Mouse (Mus musculus): Measurements from ENCODE around the gene Ror2. TPM values are rescaled to one million over a fixed set of nuclear protein-coding genes. Genes with fewer than 3 reads are reported as not detected.

Gene Ror2
- polyA plus RNA-seq, 1 experiment from 2014 or later: not detected

- ChIA-PET CTCF (interaction anchor here (1.3 to 2.5 kb wide), 4 partner anchors 9 to 449 kb away, joined by 4 to 13 read pairs (median 5); no protein-coding TSS in a partner anchor), POLR2A (no interaction called here)
- in situ Hi-C loops (cut with MboI; ENCODE audit: low pct_unique_long_range_greater_than_20kb): loop anchor here (5.0 to 10.0 kb wide), 4 partner anchors 113 to 443 kb away; no protein-coding TSS in a partner anchor
- H3K27me3 ChIP-seq: no peaks in the 10 kb centered on the region
- DNase-seq (ENCODE audit: low read depth, low spot score) (no peak), ATAC-seq (no peak)
- TF ChIP-seq CTCF (IDR thresholded peaks at IDR 0.05): no peak
Observed at GRCm38 (mm10) chr13:53099771-53100682, 185.9 kb downstream of the Ror2 start.

GRCm38 (mm10) chr13:53096615-53097014 is 189.3 kb downstream of the Ror2 start:
- ATAC-seq (no peak), DNase-seq (ENCODE audit: low read depth, low spot score) (no peak)
- TF ChIP-seq CTCF (IDR thresholded peaks at IDR 0.05): peak; percentile 88
- ChIA-PET POLR2A (no interaction called here), CTCF (no interaction called here)
- in situ Hi-C loops (cut with MboI; ENCODE audit: low pct_unique_long_range_greater_than_20kb): loop anchor here (5.0 to 10.0 kb wide), 4 partner anchors 109 to 439 kb away; no protein-coding TSS in a partner anchor
- no peaks in the 10 kb centered on the region for H3K27me3 ChIP-seq

GRCm38 (mm10) chr13:53095222-53095621 is 190.7 kb downstream of the Ror2 start:
- in situ Hi-C loops (cut with MboI; ENCODE audit: low pct_unique_long_range_greater_than_20kb): loop anchor here (5.0 to 10.0 kb wide), 4 partner anchors 108 to 438 kb away; no protein-coding TSS in a partner anchor
- ChIA-PET CTCF (interaction anchor here (0.8 to 2.5 kb wide), 7 partner anchors 16 to 445 kb away, joined by 3 to 7 read pairs (median 4); no protein-coding TSS in a partner anchor), POLR2A (no interaction called here)
- TF ChIP-seq CTCF (IDR thresholded peaks at IDR 0.05): peak; percentile 45
- H3K27me3 ChIP-seq: no peaks in the 10 kb centered on the region
- DNase-seq (ENCODE audit: low read depth, low spot score) (no peak), ATAC-seq (no peak)

GRCm38 (mm10) chr13:53094658-53095057 is 191.3 kb downstream of the Ror2 start:
- in situ Hi-C loops (cut with MboI; ENCODE audit: low pct_unique_long_range_greater_than_20kb): loop anchor here (5.0 to 10.0 kb wide), 4 partner anchors 107 to 437 kb away; no protein-coding TSS in a partner anchor
- ATAC-seq: no peak
- ChIA-PET POLR2A (no interaction called here), CTCF (interaction anchor here (1.0 to 2.5 kb wide), 4 partner anchors 15 to 443 kb away, joined by 3 to 7 read pairs (median 4); no protein-coding TSS in a partner anchor)
- TF ChIP-seq CTCF (IDR thresholded peaks at IDR 0.05): no peak
- DNase-seq (ENCODE audit: low read depth, low spot score): no peak
- no peaks in the 10 kb centered on the region for H3K27me3 ChIP-seq

GRCm38 (mm10) chr13:53093407-53093806 is 192.5 kb downstream of the Ror2 start:
- no peak for TF ChIP-seq CTCF (IDR thresholded peaks at IDR 0.05)
- CTCF ChIA-PET: interaction anchor here (1.0 to 1.6 kb wide), 4 partner anchors 14 to 434 kb away, joined by 3 to 5 read pairs (median 4); no protein-coding TSS in a partner anchor
- in situ Hi-C loops (cut with MboI; ENCODE audit: low pct_unique_long_range_greater_than_20kb): loop anchor here (10.0 kb wide), 1 partner anchor 259 kb away; no protein-coding TSS in a partner anchor
- no peak for ATAC-seq
- POLR2A ChIA-PET: interaction anchor here (0.6 to 1.8 kb wide), 2 partner anchors 33 to 112 kb away, joined by 4 to 7 read pairs; partner anchors contain the start of gene Nfil3
- no peaks in the 10 kb centered on the region for H3K27me3 ChIP-seq
- no peak for DNase-seq (ENCODE audit: low read depth, low spot score)

- ChIA-PET POLR2A (no interaction called here), CTCF (no interaction called here)
- no peak for ATAC-seq
- TF ChIP-seq CTCF (IDR thresholded peaks at IDR 0.05): no peak
- H3K27me3 ChIP-seq: no peaks in the 10 kb centered on the region
- DNase-seq (ENCODE audit: low read depth, low spot score): no peak
- in situ Hi-C loops (cut with MboI; ENCODE audit: low pct_unique_long_range_greater_than_20kb): no loop called here
Observed at GRCm38 (mm10) chr13:53086552-53087282, 199.2 kb downstream of the Ror2 start.

- no peaks in the 10 kb centered on the region for H3K27me3 ChIP-seq
- no peak for ATAC-seq
- ChIA-PET CTCF (interaction anchor here (0.7 to 0.8 kb wide), 3 partner anchors 9 to 91 kb away, joined by 3 read pairs; no protein-coding TSS in a partner anchor), POLR2A (no interaction called here)
- TF ChIP-seq CTCF (IDR thresholded peaks at IDR 0.05): no peak
- in situ Hi-C loops (cut with MboI; ENCODE audit: low pct_unique_long_range_greater_than_20kb): no loop called here
- DNase-seq (ENCODE audit: low read depth, low spot score): no peak
Observed at GRCm38 (mm10) chr13:53081846-53082245, 204.1 kb downstream of the Ror2 start.

- in situ Hi-C loops (cut with MboI; ENCODE audit: low pct_unique_long_range_greater_than_20kb): no loop called here
- POLR2A ChIA-PET: interaction anchor here (0.7 kb wide), 1 partner anchor 28 kb away, joined by 3 read pairs; no protein-coding TSS in a partner anchor
- CTCF ChIA-PET: interaction anchor here (1.0 to 3.1 kb wide), 6 partner anchors 8 to 80 kb away, joined by 3 to 12 read pairs (median 4); no protein-coding TSS in a partner anchor
- no peaks in the 10 kb centered on the region for H3K27me3 ChIP-seq
- DNase-seq (ENCODE audit: low read depth, low spot score) (no peak), ATAC-seq (no peak)
- no peak for TF ChIP-seq CTCF (IDR thresholded peaks at IDR 0.05)
Observed at GRCm38 (mm10) chr13:53077732-53078345, 208.1 kb downstream of the Ror2 start.

- TF ChIP-seq CTCF (IDR thresholded peaks at IDR 0.05): no peak
- ChIA-PET POLR2A (no interaction called here), CTCF (no interaction called here)
- no peaks in the 10 kb centered on the region for H3K27me3 ChIP-seq
- in situ Hi-C loops (cut with MboI; ENCODE audit: low pct_unique_long_range_greater_than_20kb): no loop called here
- ATAC-seq (no peak), DNase-seq (ENCODE audit: low read depth, low spot score) (no peak)
Observed at GRCm38 (mm10) chr13:53075006-53075405, 210.9 kb downstream of the Ror2 start.

All from Patski (cell line).